In genomic region chr16:30796103-30796502, GRCm38 (mm10) we compare ENCODE assay signal across 23 mouse cellular contexts.
DNase-seq lines count a peak whose midpoint lies in the region; ATAC-seq and TF ChIP-seq lines count a peak whose summit lies in the region.
"Had no signal": no experiment of that assay in that cellular context is flagged by ENCODE, and none has a peak within 500 bp of the region (broad histone marks: within the 10 kb centered on the region; RNA-seq: fewer than 3 reads in every experiment).

No protein-coding gene starts in this region.

- TF ChIP-seq POLR2A in heart, adult 2 months (IDR thresholded peaks at IDR 0.05; ENCODE audit: insufficient read depth, low read depth, low read length), result no peak

- no peak for TF ChIP-seq EP300 in heart, adult 2 months (IDR thresholded peaks at IDR 0.05; ENCODE audit: insufficient read depth, low read depth, low read length)
- TF ChIP-seq EP300 in heart, postnatal 0 days (IDR thresholded peaks at IDR 0.05; ENCODE audit: low read depth), result no peak

- no peak overlapping the region for H3K4me2 ChIP-seq in heart, postnatal 0 days (ENCODE audit: low read depth, low read length)
- H3K4me2 ChIP-seq: embryonic facial prominence, embryonic 13.5 days; forebrain, embryonic 15.5 days had no signal

- H3K4me1 ChIP-seq in heart, adult 2 months (ENCODE audit: control insufficient read depth, insufficient read depth, low read length), result peaks cover 50% of the 10 kb centered on the region
- H3K4me1 ChIP-seq in heart, postnatal 0 days (ENCODE audit: control insufficient read depth, insufficient read depth), result peaks cover 55% of the 10 kb centered on the region

- WGBS in heart, adult 2 months, result 84% methylated on average over 6 of the region's 6 CpGs
- 90% methylated on average over 6 of the region's 6 CpGs for whole genome bisulfite sequencing in heart, postnatal 0 days

- H3K27me3 ChIP-seq in heart, adult 2 months (ENCODE audit: control insufficient read depth, insufficient read depth, low read length), result no peaks in the 10 kb centered on the region
- no peaks in the 10 kb centered on the region for H3K27me3 ChIP-seq in heart, postnatal 0 days (ENCODE audit: control insufficient read depth, insufficient read depth, low read length)
- H3K27me3 ChIP-seq: embryonic facial prominence, embryonic 13.5 days; forebrain, embryonic 15.5 days had no signal

- intact Hi-C loops in heart, adult 2 months (cut with DNase I), result loop anchor here (2.0 to 5.0 kb wide), 3 partner anchors 25 to 181 kb away; no protein-coding TSS in a partner anchor
- intact Hi-C loops in heart, postnatal 25 days (cut with DNase I), result loop anchor here (2.0 kb wide), 1 partner anchor 25 kb away; no protein-coding TSS in a partner anchor

- no peak for ATAC-seq in heart, postnatal 0 days (ENCODE audit: insufficient read depth, low read depth)
- ATAC-seq: activated CD4-positive, CD25-positive, alpha-beta regulatory T cell, adult 4 months; forebrain, embryonic 15.5 days had no signal

- no peak for TF ChIP-seq CTCF in heart, adult 2 months (IDR thresholded peaks at IDR 0.05)
- TF ChIP-seq CTCF in heart, postnatal 0 days (IDR thresholded peaks at IDR 0.05; ENCODE audit: low read depth), result no peak

- no peaks in the 10 kb centered on the region for H3K79me2 ChIP-seq in heart, adult 2 months (replicated peaks; ENCODE audit: control insufficient read depth, insufficient read depth, low read length)

- peaks cover 11% of the 10 kb centered on the region; the same call in 1 of the 2 replicates for H3K36me3 ChIP-seq in heart, adult 2 months (ENCODE audit: control insufficient read depth, insufficient read depth, low read length)
- H3K36me3 ChIP-seq in heart, postnatal 0 days (replicated peaks; ENCODE audit: control insufficient read depth, insufficient read depth, low read length), result no peaks in the 10 kb centered on the region
- H3K36me3 ChIP-seq: embryonic facial prominence, embryonic 13.5 days; forebrain, embryonic 15.5 days; G1E had no signal

- H3K9me3 ChIP-seq in heart, postnatal 0 days (replicated peaks; ENCODE audit: control insufficient read depth, low read length), result no peaks in the 10 kb centered on the region
- H3K9me3 ChIP-seq: embryonic facial prominence, embryonic 13.5 days; forebrain, embryonic 15.5 days; G1E had no signal

- no peak overlapping the region for H3K4me3 ChIP-seq in heart, adult 2 months
- no peak overlapping the region for H3K4me3 ChIP-seq in heart, postnatal 0 days (ENCODE audit: low read depth, low read length)
- H3K4me3 ChIP-seq: embryonic facial prominence, embryonic 13.5 days; forebrain, embryonic 15.5 days; layer of hippocampus, adult 2 months; megakaryocyte, embryonic 14.5 days; myocyte had no signal

- peak overlapping the region; percentile 72 for H3K27ac ChIP-seq in heart, adult 2 months
- peak overlapping the region; percentile 76 for H3K27ac ChIP-seq in heart, postnatal 0 days (ENCODE audit: low read depth)
- H3K27ac ChIP-seq: embryonic facial prominence, embryonic 13.5 days; forebrain, embryonic 15.5 days; layer of hippocampus, adult 2 months had no signal

- no peak for DNase-seq in heart, adult 2 months
- DNase-seq in heart, postnatal 25 days (ENCODE audit: low spot score), result no peak
- DNase-seq in heart, postnatal 0 days (ENCODE audit: low spot score), result no peak
- DNase-seq in heart, adult 18-20 months, result no peak
- peak; percentile 26 for DNase-seq in testis, postnatal 10 days (ENCODE audit: low spot score)
- no peak for DNase-seq in testis, postnatal 14 days (ENCODE audit: low spot score)
- DNase-seq in right cerebral cortex, postnatal 25 days, result no peak
- no peak for DNase-seq in urinary bladder, postnatal 14 days (ENCODE audit: low spot score)
- DNase-seq: adrenal gland, postnatal 10 days; cerebellum, adult 11 months; cerebellum, postnatal 14 days; lung, adult 2 months; midbrain, embryonic 14.5 days; spleen, adult 18-20 months; thymus, adult 18-20 months; thymus, postnatal 4 days had no signal

- H3K9ac ChIP-seq in heart, adult 2 months (ENCODE audit: low read depth, low read length), result no peak overlapping the region
- no peak overlapping the region for H3K9ac ChIP-seq in heart, postnatal 0 days (replicated peaks; ENCODE audit: low read depth, low read length)
- H3K9ac ChIP-seq: embryonic facial prominence, embryonic 13.5 days; forebrain, embryonic 15.5 days had no signal
